Mouse (Mus musculus) embryonic facial prominence, embryonic 11.5 days (tissue): ENCODE results near the gene Ppp1r12a. TPM values are rescaled to one million over a fixed set of nuclear protein-coding genes. Genes with fewer than 3 reads are reported as not detected.

Source experiments
- ATAC-seq: fragments of 200-750 bp; cut with Nextera tagmentation; replicated peaks from 2 replicates; pipeline ENCODE4 v1.8.0; 2017; ENCODE audit warnings: low read depth; ENCODE audit not compliant: insufficient number of reproducible peaks, low FRiP score, low TSS enrichment
- DNase-seq: peaks from one replicate; pipeline ENCODE4 v3.0.0-alpha.2; 2015; ENCODE audit warnings: low spot score
- H3K27ac ChIP-seq: fragments of 300-500 bp; sonication (generic); replicated peaks from 2 replicates; pipeline ENCODE4 v1.5.1; 2014; ENCODE audit warnings: mild to moderate bottlenecking, low read depth, low read length, control low read depth
- H3K27me3 ChIP-seq: fragments of 300-500 bp; sonication (generic); 2 replicates; pipeline ENCODE4 v1.6.1; 2014; ENCODE audit warnings: mild to moderate bottlenecking, low read length, moderate library complexity, mixed read lengths; ENCODE audit not compliant: control insufficient read depth, insufficient read depth
- H3K36me3 ChIP-seq: fragments of 300-500 bp; sonication (generic); replicated peaks from 2 replicates; pipeline ENCODE4 v1.6.1; 2014; ENCODE audit warnings: low read depth, mild to moderate bottlenecking, low read length, moderate library complexity, mixed read lengths; ENCODE audit not compliant: control insufficient read depth, insufficient read depth
- H3K4me1 ChIP-seq: fragments of 300-500 bp; sonication (generic); 2 replicates; pipeline ENCODE4 v1.6.1; 2014; ENCODE audit warnings: low read length, mixed read lengths; ENCODE audit not compliant: control insufficient read depth, insufficient read depth
- H3K4me2 ChIP-seq: fragments of 300-500 bp; sonication (generic); 2 replicates; pipeline ENCODE4 v1.6.1; 2014; ENCODE audit warnings: low read depth, mild to moderate bottlenecking, control low read depth, low read length, moderate library complexity
- H3K4me3 ChIP-seq: fragments of 300-500 bp; sonication (generic); 2 replicates; pipeline ENCODE4 v1.5.1; 2014; ENCODE audit warnings: low read depth, low read length, control low read depth
- H3K9ac ChIP-seq: fragments of 300-500 bp; sonication (generic); replicated peaks from 2 replicates; pipeline ENCODE4 v1.6.1; 2014; ENCODE audit warnings: mild to moderate bottlenecking, control low read depth, low read length
- H3K9me3 ChIP-seq: fragments of 300-500 bp; sonication (generic); replicated peaks from 2 replicates; pipeline ENCODE4 v1.6.1; 2016; ENCODE audit warnings: mild to moderate bottlenecking, low read length, inconsistent platforms, mixed read lengths; ENCODE audit not compliant: control insufficient read depth
- WGBS: fragments of 180-500 bp; shearing (Covaris S2); extraction: QIAGEN DNeasy Blood & Tissue Kit; methylation state at CpG from one replicate; pipeline ENCODE4 v1.1.7; 2014; 5-methylcytosine and 5-hydroxymethylcytosine counted together
- polyA plus RNA-seq: library from polyadenylated mRNA; unstranded; fragments of >200 nt; fragmentation: Nextera tagmentation; extraction: Ambion mirVana; gene quantifications from 2 replicates; pipeline ENCODE4 v1.2.1, GENCODE M21; 2014

The Ppp1r12a gene
- polyA plus RNA-seq = 74.5 and 79.5 TPM in 2 replicates

- H3K9me3 ChIP-seq = no peaks in the 10 kb centered on the region
- H3K27ac ChIP-seq = peak within 1 kb of the TSS; percentile 97
- H3K4me3 ChIP-seq = peak within 1 kb of the TSS; percentile 89
- peak within 1 kb of the TSS; percentile 63 for H3K4me2 ChIP-seq
- peak; percentile 97 for ATAC-seq
- H3K36me3 ChIP-seq = no peaks in the 10 kb centered on the region
- peak within 1 kb of the TSS; percentile 98 for H3K9ac ChIP-seq
- peak; percentile 95 for DNase-seq
- H3K27me3 ChIP-seq = no peaks in the 10 kb centered on the region
- under 1% methylated on average over 74 of the region's 89 CpGs for WGBS
- H3K4me1 ChIP-seq = no peaks in the 10 kb centered on the region
These were observed at the start of gene Ppp1r12a for GRCm38 (mm10) chr10:108161261-108162256. Ppp1r12a (plus strand) TSS chr10:108162193.

- WGBS = 28% methylated on average over 17 of the region's 17 CpGs
- DNase-seq (peak; percentile 17), ATAC-seq (peak; percentile 60; the same call in 1 of the 2 replicates)
These were observed 48.4 kb upstream of the Ppp1r12a start for GRCm38 (mm10) chr10:108113361-108114237.

GRCm38 (mm10) chr10:108118200-108119163, 43.5 kb upstream of the Ppp1r12a start:
- 89% methylated on average over 13 of the region's 13 CpGs for WGBS
- ATAC-seq (no peak), DNase-seq (no peak)
- Histone ChIP-seq H3K27me3 (no peaks in the 10 kb centered on the region), H3K36me3 (no peaks in the 10 kb centered on the region), H3K27ac (no peak overlapping the region), H3K4me2 (no peak overlapping the region), H3K4me3 (no peak overlapping the region), H3K9ac (no peak overlapping the region), H3K4me1 (no peaks in the 10 kb centered on the region), H3K9me3 (no peaks in the 10 kb centered on the region)

More at GRCm38 (mm10) chr10:108113361-108114237, 48.4 kb upstream of the Ppp1r12a start:
- Histone ChIP-seq H3K9ac (no peak overlapping the region), H3K36me3 (no peaks in the 10 kb centered on the region), H3K9me3 (no peaks in the 10 kb centered on the region), H3K4me2 (peak overlapping the region; percentile 30), H3K4me3 (no peak overlapping the region), H3K27ac (no peak overlapping the region), H3K27me3 (no peaks in the 10 kb centered on the region), H3K4me1 (no peaks in the 10 kb centered on the region)

GRCm38 (mm10) chr10:108119416-108119815, 42.6 kb upstream of the Ppp1r12a start:
- Histone ChIP-seq H3K27ac (no peak overlapping the region), H3K27me3 (no peaks in the 10 kb centered on the region), H3K9ac (no peak overlapping the region), H3K9me3 (no peaks in the 10 kb centered on the region), H3K4me2 (no peak overlapping the region), H3K36me3 (no peaks in the 10 kb centered on the region), H3K4me1 (no peaks in the 10 kb centered on the region), H3K4me3 (no peak overlapping the region)
- DNase-seq = no peak
- WGBS = 77% methylated on average over 1 of the region's 1 CpGs
- no peak for ATAC-seq

- Histone ChIP-seq H3K36me3 (no peaks in the 10 kb centered on the region), H3K4me2 (no peak overlapping the region), H3K27me3 (no peaks in the 10 kb centered on the region), H3K27ac (no peak overlapping the region), H3K4me3 (no peak overlapping the region), H3K9ac (no peak overlapping the region), H3K9me3 (no peaks in the 10 kb centered on the region), H3K4me1 (no peaks in the 10 kb centered on the region)
- no peak for ATAC-seq
- 84% methylated on average over 3 of the region's 3 CpGs for WGBS
- DNase-seq = no peak
These were observed 36.9 kb upstream of the Ppp1r12a start for GRCm38 (mm10) chr10:108124934-108125599.

GRCm38 (mm10) chr10:108129167-108129566, 32.8 kb upstream of the Ppp1r12a start:
- Histone ChIP-seq H3K27me3 (no peaks in the 10 kb centered on the region), H3K4me2 (no peak overlapping the region), H3K4me3 (no peak overlapping the region), H3K4me1 (no peaks in the 10 kb centered on the region), H3K36me3 (no peaks in the 10 kb centered on the region), H3K27ac (no peak overlapping the region), H3K9me3 (no peaks in the 10 kb centered on the region), H3K9ac (no peak overlapping the region)
- ATAC-seq = no peak
- 87% methylated on average over 3 of the region's 3 CpGs for WGBS
- DNase-seq = no peak

- no peak overlapping the region for H3K9ac ChIP-seq
- no peaks in the 10 kb centered on the region for H3K9me3 ChIP-seq
- H3K4me2 ChIP-seq = no peak overlapping the region
- no peaks in the 10 kb centered on the region for H3K27me3 ChIP-seq
- H3K27ac ChIP-seq = no peak overlapping the region
- DNase-seq (no peak), ATAC-seq (no peak)
- no peaks in the 10 kb centered on the region for H3K4me1 ChIP-seq
- 88% methylated on average over 6 of the region's 6 CpGs for WGBS
- H3K36me3 ChIP-seq = no peaks in the 10 kb centered on the region
- no peak overlapping the region for H3K4me3 ChIP-seq
These were observed 30.1 kb upstream of the Ppp1r12a start for GRCm38 (mm10) chr10:108131858-108132257.
